Mouse (Mus musculus) left cerebral cortex, postnatal 4 days (tissue): Measurements from ENCODE around the gene Mpi. TPM values are rescaled to one million over a fixed set of nuclear protein-coding genes. Genes with fewer than 3 reads are reported as not detected.

ENCODE experiments used
- total RNA-seq, 2 experiments: library from RNA; stranded (reverse); gene quantifications; 2 replicates each; pipeline ENCODE4 v1.2.3; 2021

The Mpi gene
- total RNA-seq, 2 experiments from 2014 or later = 60.3 to 62.1 TPM

Other genes with a start within 250 kb of the Mpi start
- gene Ppcdc, start 112.6 kb downstream of the Mpi start, total RNA-seq = 10 to 100 TPM; 12.9 to 14.6 TPM
- gene Scamp5, start 84.7 kb downstream of the Mpi start, total RNA-seq = 100 to 1,000 TPM; 251 to 281 TPM
- 10 to 100 TPM; 19.3 to 22.2 TPM for gene Rpp25, start 48.7 kb downstream of the Mpi start, total RNA-seq
- 100 to 1,000 TPM; 405 to 408 TPM for gene Cox5a, start 31.5 kb downstream of the Mpi start, total RNA-seq
- 10 to 100 TPM; 25.2 to 26.0 TPM for gene Fam219b, start 15.2 kb downstream of the Mpi start, total RNA-seq
- 10 to 100 TPM; 29.7 to 31.0 TPM for gene Scamp2, start 8.2 kb upstream of the Mpi start, total RNA-seq
- gene Ulk3, start 36.7 kb upstream of the Mpi start, total RNA-seq = 10 to 100 TPM; 35.2 to 38.9 TPM
- 1 to 10 TPM; 5.6 to 7.6 TPM for gene Cplx3, start 53.5 kb upstream of the Mpi start, total RNA-seq
- under 1 TPM in 1 of 2 experiments, not detected in 1; 0.22 TPM for gene Lman1l, start 68.0 kb upstream of the Mpi start, total RNA-seq
- gene Csk, start 100.9 kb upstream of the Mpi start, total RNA-seq = 100 to 1,000 TPM; 133 to 137 TPM
- not detected for gene Cyp1a2, start 130.9 kb upstream of the Mpi start, total RNA-seq
- gene Cyp1a1, start 135.2 kb upstream of the Mpi start, total RNA-seq = 1 to 10 TPM in 1 of 2 experiments, under 1 TPM in 1; 0.95 to 1.1 TPM
- 10 to 100 TPM; 19.1 to 20.2 TPM for gene Edc3, start 155.8 kb upstream of the Mpi start, total RNA-seq
- gene Clk3, start 213.1 kb upstream of the Mpi start, total RNA-seq = 10 to 100 TPM; 74.5 to 75.2 TPM